8 mouse cellular contexts compared by ENCODE assay signal in genomic region chr7:111028281-111029045, GRCm38 (mm10). TPM values are rescaled to one million over a fixed set of nuclear protein-coding genes. Genes with fewer than 3 reads are reported as not detected.
DNase-seq lines count a peak whose midpoint lies in the region; ATAC-seq lines count a peak whose summit lies in the region.

Gene Ctr9 (plus strand): TSS chr7:111028951.

- peak; percentile 91 for DNase-seq in CD4-positive, CD25-positive, alpha-beta regulatory T cell, adult 2 months (ENCODE audit: low read depth, low spot score)
- peak; percentile 69 for DNase-seq in fibroblast of lung, adult 2 months (ENCODE audit: low read depth)
- peak; percentile 96 for DNase-seq in kidney, postnatal 14 days
- DNase-seq in liver, embryonic 13.5 days = peak; percentile 90
- peak; percentile 96 for DNase-seq in neural tube, embryonic 10.5 days (ENCODE audit: extremely low spot score, low spot score)

- H3K27me3 ChIP-seq in heart, embryonic 14.5 days (ENCODE audit: control insufficient read depth, insufficient read depth, low read length) = no peaks in the 10 kb centered on the region
- no peaks in the 10 kb centered on the region for H3K27me3 ChIP-seq in liver, embryonic 13.5 days
- H3K27me3 ChIP-seq in stomach, embryonic 16.5 days (ENCODE audit: control insufficient read depth, insufficient read depth, low read length) = no peaks in the 10 kb centered on the region

- H3K4me2 ChIP-seq in heart, embryonic 14.5 days (ENCODE audit: low read length) = peak within 1 kb of the TSS; percentile 86
- H3K4me2 ChIP-seq in liver, embryonic 13.5 days = peak within 1 kb of the TSS; percentile 78
- peak within 1 kb of the TSS; percentile 74 for H3K4me2 ChIP-seq in stomach, embryonic 16.5 days (ENCODE audit: low read depth, low read length)

- H3K4me3 ChIP-seq in brown adipose tissue, adult 24 weeks (ENCODE audit: insufficient read depth, low read depth, low read length) = peak within 1 kb of the TSS; percentile 92
- H3K4me3 ChIP-seq in heart, embryonic 14.5 days (ENCODE audit: control insufficient read depth in 1 of 2, insufficient read depth in 1 of 2, low read depth in 1 of 2, low read length in 2 of 2) = peak within 1 kb of the TSS; percentile 67 to 95
- peak within 1 kb of the TSS; percentile 81 for H3K4me3 ChIP-seq in liver, embryonic 13.5 days (replicated peaks)
- H3K4me3 ChIP-seq in stomach, embryonic 16.5 days (replicated peaks; ENCODE audit: low read length) = peak within 1 kb of the TSS; percentile 81

- 6% methylated on average over 44 of the region's 45 CpGs for WGBS in heart, embryonic 14.5 days
- 5% methylated on average over 45 of the region's 45 CpGs for WGBS in liver, embryonic 13.5 days (ENCODE audit: insufficient replicate concordance)
- WGBS in stomach, embryonic 16.5 days = 5% methylated on average over 45 of the region's 45 CpGs

- H3K27ac ChIP-seq in brown adipose tissue, adult 24 weeks (replicated peaks; ENCODE audit: low read depth, low read length) = peak within 1 kb of the TSS; percentile 98
- H3K27ac ChIP-seq in heart, embryonic 14.5 days (replicated peaks in 1 of 2; ENCODE audit: control insufficient read depth in 1 of 2, insufficient read depth in 1 of 2, low read depth in 2 of 2, low read length in 2 of 2) = peak within 1 kb of the TSS; percentile 91 to 94
- H3K27ac ChIP-seq in liver, embryonic 13.5 days = peak within 1 kb of the TSS; percentile 92
- peak within 1 kb of the TSS; percentile 92 for H3K27ac ChIP-seq in stomach, embryonic 16.5 days (ENCODE audit: low read length)

- H3K9me3 ChIP-seq in heart, embryonic 14.5 days (ENCODE audit: control insufficient read depth, low read length) = no peaks in the 10 kb centered on the region
- H3K9me3 ChIP-seq in liver, embryonic 13.5 days (replicated peaks) = no peaks in the 10 kb centered on the region
- H3K9me3 ChIP-seq in stomach, embryonic 16.5 days (replicated peaks; ENCODE audit: control insufficient read depth, low read length) = no peaks in the 10 kb centered on the region

- peaks cover 4% of the 10 kb centered on the region; the same call in 1 of the 2 replicates for H3K4me1 ChIP-seq in brown adipose tissue, adult 24 weeks (ENCODE audit: control insufficient read depth, insufficient read depth, insufficient read length, low read length)
- H3K4me1 ChIP-seq in heart, embryonic 14.5 days (ENCODE audit: control insufficient read depth in 2 of 2, insufficient read depth in 2 of 2, low read length in 2 of 2) = peaks cover 7 to 11% of the 10 kb centered on the region in 2 experiments
- peaks cover 37% of the 10 kb centered on the region for H3K4me1 ChIP-seq in liver, embryonic 13.5 days (replicated peaks)
- peaks cover 12% of the 10 kb centered on the region for H3K4me1 ChIP-seq in stomach, embryonic 16.5 days (ENCODE audit: control insufficient read depth, insufficient read depth, low read length)

- peaks cover 23% of the 10 kb centered on the region for H3K36me3 ChIP-seq in heart, embryonic 14.5 days (ENCODE audit: control insufficient read depth, insufficient read depth, low read length)
- peaks cover 16% of the 10 kb centered on the region for H3K36me3 ChIP-seq in liver, embryonic 13.5 days
- 0 out of 2 replicates have a peak, but pooled peaks cover 5% of the 10 kb centered on the region for H3K36me3 ChIP-seq in stomach, embryonic 16.5 days (ENCODE audit: control insufficient read depth, insufficient read depth, low read length)

- H3K9ac ChIP-seq in heart, embryonic 14.5 days (ENCODE audit: low read length) = peak within 1 kb of the TSS; percentile 84
- H3K9ac ChIP-seq in liver, embryonic 13.5 days = peak within 1 kb of the TSS; percentile 85
- peak within 1 kb of the TSS; percentile 78 for H3K9ac ChIP-seq in stomach, embryonic 16.5 days (ENCODE audit: low read length)

- ATAC-seq in heart, embryonic 14.5 days (ENCODE audit: insufficient number of reproducible peaks, insufficient read depth, low FRiP score, low read depth) = peak; percentile 97
- ATAC-seq in liver, embryonic 13.5 days (ENCODE audit: low read depth) = peak; percentile 93
- peak; percentile 95 for ATAC-seq in stomach, embryonic 16.5 days (ENCODE audit: insufficient read depth, low FRiP score)

RNA-seq across cellular contexts. Expression of gene Ctr9, which starts in this region (rescaled TPM):
- 20.2 and 22.3 TPM in 2 replicates for polyA plus RNA-seq in brown adipose tissue, adult 24 weeks (2012; ENCODE audit: insufficient read depth, insufficient read length, missing spikeins)
- 38.2 and 42.7 TPM in 2 replicates for polyA plus RNA-seq in heart, embryonic 14.5 days (2014; fragmentation: Nextera tagmentation; extraction: Ambion mirVana)
- 29.3 and 35.6 TPM in 2 replicates for polyA plus RNA-seq in liver, embryonic 13.5 days (2015; fragmentation: Nextera tagmentation; extraction: Ambion mirVana)
- polyA plus RNA-seq in stomach, embryonic 16.5 days (2015; fragmentation: Nextera tagmentation; extraction: Ambion mirVana) = 54.4 and 57.3 TPM in 2 replicates

Comparison
In these comparisons a context has a peak if more than half of its experiments do, and no peak if none do; other contexts are left out.
1. Peak in every context shown above with its lines: DNase-seq, ATAC-seq, H3K4me3 ChIP-seq and H3K27ac ChIP-seq.